Mouse (Mus musculus) stomach, embryonic 16.5 days (tissue): ENCODE measurements at regions not wholly inside any gene's neighbourhood (a gene's known extent, or its start where the extent isn't known, plus 50 kb on each side); places are given as distances from the start of the nearest gene placed in this dataset.

Source experiments
- ATAC-seq: fragments of 200-750 bp; cut with Nextera tagmentation; 2 replicates; pipeline ENCODE4 v1.8.0; 2017; ENCODE audit warnings: moderate number of reproducible peaks, moderate TSS enrichment; ENCODE audit not compliant: insufficient read depth, low FRiP score
- H3K27ac ChIP-seq: fragments of 300-500 bp; sonication (generic); 2 replicates; pipeline ENCODE4 v1.5.1; 2014; ENCODE audit warnings: low read length
- H3K27me3 ChIP-seq: fragments of 300-500 bp; sonication (generic); 2 replicates; pipeline ENCODE4 v1.6.1; 2014; ENCODE audit warnings: low read length, control low read depth, mixed read lengths; ENCODE audit not compliant: control insufficient read depth, insufficient read depth
- H3K36me3 ChIP-seq: fragments of 300-500 bp; sonication (generic); 2 replicates; pipeline ENCODE4 v1.6.1; 2014; ENCODE audit warnings: low read length; ENCODE audit not compliant: control insufficient read depth, insufficient read depth
- H3K4me1 ChIP-seq: fragments of 300-500 bp; sonication (generic); 2 replicates; pipeline ENCODE4 v1.6.1; 2014; ENCODE audit warnings: low read length, control low read depth, mixed read lengths; ENCODE audit not compliant: control insufficient read depth, insufficient read depth
- H3K4me2 ChIP-seq: fragments of 300-500 bp; sonication (generic); 2 replicates; pipeline ENCODE4 v1.6.1; 2014; ENCODE audit warnings: low read depth, low read length, mixed read lengths
- H3K4me3 ChIP-seq: fragments of 300-500 bp; sonication (generic); replicated peaks from 2 replicates; pipeline ENCODE4 v1.5.1; 2014; ENCODE audit warnings: mild to moderate bottlenecking, low read length
- H3K9ac ChIP-seq: fragments of 300-500 bp; sonication (generic); 2 replicates; pipeline ENCODE4 v1.6.1; 2014; ENCODE audit warnings: low read length
- H3K9me3 ChIP-seq: fragments of 300-500 bp; sonication (generic); replicated peaks from 2 replicates; pipeline ENCODE4 v1.6.1; 2016; ENCODE audit warnings: low read length, control low read depth; ENCODE audit not compliant: control insufficient read depth
- WGBS: fragments of 180-500 bp; shearing (Covaris S2); extraction: QIAGEN DNeasy Blood & Tissue Kit; methylation state at CpG from one replicate; pipeline ENCODE4 v1.1.7; 2014; 5-methylcytosine and 5-hydroxymethylcytosine counted together

GRCm38 (mm10) chr9:41273171-41273781 is 111.8 kb upstream of the Ubash3b start:
- WGBS: under 1% methylated on average over 18 of the region's 18 CpGs
- H3K27me3 ChIP-seq: no peaks in the 10 kb centered on the region
- H3K27ac ChIP-seq: peak overlapping the region; percentile 12; the same call in 1 of the 2 replicates
- peak overlapping the region; percentile 45 for H3K4me3 ChIP-seq
- peak overlapping the region; percentile 62 for H3K9ac ChIP-seq
- no peaks in the 10 kb centered on the region for H3K36me3 ChIP-seq
- ATAC-seq: peak; percentile 92
- no peaks in the 10 kb centered on the region for H3K9me3 ChIP-seq
- H3K4me1 ChIP-seq: peaks cover 4% of the 10 kb centered on the region
- peak overlapping the region; percentile 68 for H3K4me2 ChIP-seq

- peaks cover 4% of the 10 kb centered on the region for H3K4me1 ChIP-seq
- no peaks in the 10 kb centered on the region for H3K36me3 ChIP-seq
- ATAC-seq: no peak
- no peak overlapping the region; the same call in 1 of the 2 replicates for H3K9ac ChIP-seq
- H3K27ac ChIP-seq: peak overlapping the region; percentile 69; the same call in 1 of the 2 replicates
- H3K4me2 ChIP-seq: peak overlapping the region; percentile 68
- peak overlapping the region; percentile 45; the same call in 1 of the 2 replicates for H3K4me3 ChIP-seq
- H3K9me3 ChIP-seq: no peaks in the 10 kb centered on the region
- 21% methylated on average over 6 of the region's 6 CpGs for WGBS
- no peaks in the 10 kb centered on the region for H3K27me3 ChIP-seq
These were observed 111.1 kb upstream of the Ubash3b start for GRCm38 (mm10) chr9:41272596-41272995.

- H3K9me3 ChIP-seq: no peaks in the 10 kb centered on the region
- WGBS: 34% methylated on average over 3 of the region's 3 CpGs
- H3K27ac ChIP-seq: no peak overlapping the region
- no peak for ATAC-seq
- H3K4me3 ChIP-seq: no peak overlapping the region
- no peak overlapping the region for H3K4me2 ChIP-seq
- no peaks in the 10 kb centered on the region for H3K27me3 ChIP-seq
- H3K4me1 ChIP-seq: no peaks in the 10 kb centered on the region
- H3K36me3 ChIP-seq: no peaks in the 10 kb centered on the region
- H3K9ac ChIP-seq: no peak overlapping the region
These were observed 106.6 kb upstream of the Ubash3b start for GRCm38 (mm10) chr9:41268112-41268511.

- no peaks in the 10 kb centered on the region for H3K4me1 ChIP-seq
- H3K27me3 ChIP-seq: no peaks in the 10 kb centered on the region
- H3K36me3 ChIP-seq: no peaks in the 10 kb centered on the region
- no peaks in the 10 kb centered on the region for H3K9me3 ChIP-seq
- H3K27ac ChIP-seq: no peak overlapping the region
- WGBS: 68% methylated on average over 6 of the region's 6 CpGs
- H3K9ac ChIP-seq: no peak overlapping the region
- ATAC-seq: no peak
- H3K4me2 ChIP-seq: no peak overlapping the region
- no peak overlapping the region for H3K4me3 ChIP-seq
These were observed 103.0 kb upstream of the Ubash3b start for GRCm38 (mm10) chr9:41264485-41264884.

GRCm38 (mm10) chr9:41257244-41257643 is 95.7 kb upstream of the Ubash3b start:
- Histone ChIP-seq H3K4me1 (no peaks in the 10 kb centered on the region), H3K36me3 (no peaks in the 10 kb centered on the region), H3K9ac (no peak overlapping the region), H3K27me3 (no peaks in the 10 kb centered on the region), H3K4me2 (no peak overlapping the region), H3K9me3 (no peaks in the 10 kb centered on the region), H3K4me3 (no peak overlapping the region), H3K27ac (no peak overlapping the region)
- 67% methylated on average over 1 of the region's 1 CpGs for WGBS
- ATAC-seq: no peak

GRCm38 (mm10) chr9:41242372-41242771 is 80.9 kb upstream of the Ubash3b start:
- Histone ChIP-seq H3K9ac (no peak overlapping the region), H3K4me1 (no peaks in the 10 kb centered on the region), H3K27ac (no peak overlapping the region), H3K4me3 (no peak overlapping the region), H3K36me3 (no peaks in the 10 kb centered on the region), H3K4me2 (no peak overlapping the region), H3K9me3 (no peaks in the 10 kb centered on the region), H3K27me3 (no peaks in the 10 kb centered on the region)
- no peak for ATAC-seq
- WGBS: 80% methylated on average over 7 of the region's 7 CpGs

- WGBS: 76% methylated on average over 5 of the region's 5 CpGs
- Histone ChIP-seq H3K4me2 (no peak overlapping the region), H3K9me3 (no peaks in the 10 kb centered on the region), H3K4me1 (no peaks in the 10 kb centered on the region), H3K9ac (no peak overlapping the region), H3K27me3 (no peaks in the 10 kb centered on the region), H3K27ac (no peak overlapping the region), H3K4me3 (no peak overlapping the region), H3K36me3 (no peaks in the 10 kb centered on the region)
- no peak for ATAC-seq
These were observed 77.6 kb upstream of the Ubash3b start for GRCm38 (mm10) chr9:41239097-41239451.

GRCm38 (mm10) chr9:41238395-41239096 is 77.0 kb upstream of the Ubash3b start:
- WGBS: 58% methylated on average over 5 of the region's 5 CpGs
- H3K27ac ChIP-seq: no peak overlapping the region
- no peak for ATAC-seq

GRCm38 (mm10) chr9:41237265-41237664 is 75.8 kb upstream of the Ubash3b start:
- no peaks in the 10 kb centered on the region for H3K36me3 ChIP-seq
- H3K27me3 ChIP-seq: no peaks in the 10 kb centered on the region
- WGBS: 92% methylated on average over 5 of the region's 5 CpGs
- no peaks in the 10 kb centered on the region for H3K4me1 ChIP-seq
- no peaks in the 10 kb centered on the region for H3K9me3 ChIP-seq
- no peak overlapping the region for H3K4me3 ChIP-seq
- no peak for ATAC-seq
- no peak overlapping the region for H3K4me2 ChIP-seq
- H3K9ac ChIP-seq: no peak overlapping the region
- no peak overlapping the region for H3K27ac ChIP-seq

More at GRCm38 (mm10) chr9:41238395-41239096, 77.0 kb upstream of the Ubash3b start:
- Histone ChIP-seq H3K27me3 (no peaks in the 10 kb centered on the region), H3K4me1 (no peaks in the 10 kb centered on the region), H3K9ac (no peak overlapping the region), H3K4me3 (no peak overlapping the region), H3K36me3 (no peaks in the 10 kb centered on the region), H3K9me3 (no peaks in the 10 kb centered on the region), H3K4me2 (no peak overlapping the region)
